ENCODE assay signal across 9 mouse cellular contexts in genomic region chr4:139086037-139086436, GRCm38 (mm10). TPM values are rescaled to one million over a fixed set of nuclear protein-coding genes. Genes with fewer than 3 reads are reported as not detected.
DNase-seq lines count a peak whose midpoint lies in the region; ATAC-seq and TF ChIP-seq lines count a peak whose summit lies in the region.
"Had no signal": no experiment of that assay in that cellular context is flagged by ENCODE, and none has a peak within 500 bp of the region (broad histone marks: within the 10 kb centered on the region; RNA-seq: fewer than 3 reads in every experiment).

No protein-coding gene starts in this region.

- ATAC-seq in activated CD4-positive, CD25-positive, alpha-beta regulatory T cell, adult 4 months: peak; percentile 36
- peak; percentile 72 for ATAC-seq in common myeloid progenitor, adult 5-6 weeks (replicated peaks; ENCODE audit: low read depth, poor library complexity, severe bottlenecking)
- 0 out of 2 replicates have a peak, but pooled peaks have one; percentile 29 for ATAC-seq in limb, embryonic 11.5 days (ENCODE audit: insufficient number of reproducible peaks, low FRiP score, low TSS enrichment, low read depth)
- peak; percentile 52; the same call in 1 of the 2 replicates for ATAC-seq in neural tube, embryonic 14.5 days (ENCODE audit: low read depth)
- 0 out of 2 replicates have a peak, but pooled peaks have one; percentile 20 for ATAC-seq in stomach, postnatal 0 days (ENCODE audit: low FRiP score, low TSS enrichment)

- H3K4me3 ChIP-seq in limb, embryonic 11.5 days (ENCODE audit: low read depth, low read length): no peak overlapping the region
- H3K4me3 ChIP-seq in neural tube, embryonic 14.5 days (ENCODE audit: low read depth, low read length): no peak overlapping the region
- no peak overlapping the region for H3K4me3 ChIP-seq in stomach, postnatal 0 days (ENCODE audit: low read depth, low read length)
- H3K4me3 ChIP-seq: erythroblast, embryonic 14.5 days had no signal

- H3K9me3 ChIP-seq in limb, embryonic 11.5 days (ENCODE audit: control insufficient read depth, low read length): no peaks in the 10 kb centered on the region
- H3K9me3 ChIP-seq in neural tube, embryonic 14.5 days (ENCODE audit: control insufficient read depth, low read length): no peaks in the 10 kb centered on the region
- H3K9me3 ChIP-seq in stomach, postnatal 0 days (ENCODE audit: control insufficient read depth, low read length): no peaks in the 10 kb centered on the region

- WGBS in limb, embryonic 11.5 days: 20% methylated on average over 5 of the region's 5 CpGs
- WGBS in neural tube, embryonic 14.5 days: 24% methylated on average over 5 of the region's 5 CpGs
- WGBS in stomach, postnatal 0 days: 13% methylated on average over 5 of the region's 5 CpGs

- no peaks in the 10 kb centered on the region; the same call in 1 of the 2 replicates for H3K36me3 ChIP-seq in limb, embryonic 11.5 days (ENCODE audit: control insufficient read depth, insufficient read depth, low read length)
- H3K36me3 ChIP-seq in neural tube, embryonic 14.5 days (ENCODE audit: control insufficient read depth, insufficient read depth, low read length): no peaks in the 10 kb centered on the region
- peaks cover 6% of the 10 kb centered on the region for H3K36me3 ChIP-seq in stomach, postnatal 0 days (ENCODE audit: control insufficient read depth, insufficient read depth, low read length)

- H3K4me2 ChIP-seq in limb, embryonic 11.5 days (ENCODE audit: low read depth, severe bottlenecking): no peak overlapping the region
- no peak overlapping the region for H3K4me2 ChIP-seq in neural tube, embryonic 14.5 days (ENCODE audit: low read depth, low read length)
- no peak overlapping the region for H3K4me2 ChIP-seq in stomach, postnatal 0 days (replicated peaks; ENCODE audit: low read depth)

- DNase-seq in A20 (ENCODE audit: low read depth, low spot score): peak; percentile 84
- DNase-seq in gastrocnemius, postnatal 14 days: peak; percentile 78
- peak; percentile 69 to 85 for DNase-seq in kidney, adult 8-10 months
- DNase-seq in limb, embryonic 11.5 days (ENCODE audit: low spot score): peak; percentile 94
- DNase-seq in stomach, postnatal 0 days (ENCODE audit: low spot score): peak; percentile 82

- intact Hi-C loops in gastrocnemius, postnatal 14 days (cut with DNase I; ENCODE audit: low total_unique reads): loop anchor here (5.0 to 10.0 kb wide), 3 partner anchors 99 to 249 kb away; no protein-coding TSS in a partner anchor

- H3K9ac ChIP-seq in limb, embryonic 11.5 days (ENCODE audit: low read length): no peak overlapping the region
- H3K9ac ChIP-seq in neural tube, embryonic 14.5 days (replicated peaks; ENCODE audit: low read depth, low read length): no peak overlapping the region
- no peak overlapping the region for H3K9ac ChIP-seq in stomach, postnatal 0 days (ENCODE audit: low read length)

- no peak overlapping the region for H3K27ac ChIP-seq in limb, embryonic 11.5 days (replicated peaks; ENCODE audit: low read depth, low read length)
- no peak overlapping the region for H3K27ac ChIP-seq in neural tube, embryonic 14.5 days (ENCODE audit: low read depth, low read length)
- H3K27ac ChIP-seq in stomach, postnatal 0 days (replicated peaks): no peak overlapping the region

- 0 out of 2 replicates have a peak, but pooled peaks cover 3% of the 10 kb centered on the region for H3K27me3 ChIP-seq in limb, embryonic 11.5 days (ENCODE audit: control insufficient read depth, insufficient read depth, low read length)
- H3K27me3 ChIP-seq in neural tube, embryonic 14.5 days (ENCODE audit: control insufficient read depth, insufficient read depth, low read length): no peaks in the 10 kb centered on the region
- no peaks in the 10 kb centered on the region for H3K27me3 ChIP-seq in stomach, postnatal 0 days (ENCODE audit: control insufficient read depth, insufficient read depth, low read length)

- no peak for TF ChIP-seq EP300 in stomach, postnatal 0 days (optimal IDR thresholded peaks at IDR 0.05)

- peaks cover 9% of the 10 kb centered on the region for H3K4me1 ChIP-seq in limb, embryonic 11.5 days (ENCODE audit: control insufficient read depth, insufficient read depth, low read length)
- peaks cover 20% of the 10 kb centered on the region for H3K4me1 ChIP-seq in neural tube, embryonic 14.5 days (ENCODE audit: control insufficient read depth, insufficient read depth, low read length)
- H3K4me1 ChIP-seq in stomach, postnatal 0 days (replicated peaks; ENCODE audit: control insufficient read depth, insufficient read depth): peaks cover 4% of the 10 kb centered on the region

- TF ChIP-seq CTCF in stomach, postnatal 0 days (IDR thresholded peaks at IDR 0.05; ENCODE audit: low read depth): peak; percentile 95

RNA-seq across cellular contexts. Expression of gene Nbl1, which starts 6.8 kb away (rescaled TPM):
- under 1 TPM in 1 of 2 experiments, not detected in 1; 0.27 TPM for polyA plus RNA-seq in activated CD4-positive, CD25-positive, alpha-beta regulatory T cell, adult 4 months (2017; shearing (Covaris generic))
- total RNA-seq in common myeloid progenitor, adult 5-6 weeks (2017): 1.2 TPM in 1 of 2 replicates, not detected in the other
- 10 to 100 TPM; 32.2 to 39.6 TPM for total RNA-seq in gastrocnemius, postnatal 14 days (2021)
- 51.8 and 53.8 TPM in 2 replicates for polyA plus RNA-seq in limb, embryonic 11.5 days (2014; fragmentation: Nextera tagmentation; extraction: Ambion mirVana)
- polyA plus RNA-seq in neural tube, embryonic 14.5 days (2014; fragmentation: Nextera tagmentation; extraction: Ambion mirVana): 26.3 and 55.9 TPM in 2 replicates
- 53.6 and 58.9 TPM in 2 replicates for polyA plus RNA-seq in stomach, postnatal 0 days (2015; fragmentation: Nextera tagmentation; extraction: Ambion mirVana)

RNA-seq across cellular contexts. Expression of gene Htr6, which starts 10.7 kb away (rescaled TPM):
- not detected for polyA plus RNA-seq in activated CD4-positive, CD25-positive, alpha-beta regulatory T cell, adult 4 months (2017; shearing (Covaris generic))
- not detected in 2 replicates for total RNA-seq in common myeloid progenitor, adult 5-6 weeks (2017)
- total RNA-seq in gastrocnemius, postnatal 14 days (2021): not detected
- 0.07 and 0.11 TPM in 2 replicates for polyA plus RNA-seq in limb, embryonic 11.5 days (2014; fragmentation: Nextera tagmentation; extraction: Ambion mirVana)
- 0.52 and 1.4 TPM in 2 replicates for polyA plus RNA-seq in neural tube, embryonic 14.5 days (2014; fragmentation: Nextera tagmentation; extraction: Ambion mirVana)
- 0.05 TPM in 1 of 2 replicates, not detected in the other for polyA plus RNA-seq in stomach, postnatal 0 days (2015; fragmentation: Nextera tagmentation; extraction: Ambion mirVana)
- polyA plus RNA-seq: erythroblast, embryonic 14.5 days had no signal

RNA-seq across cellular contexts. Expression of gene Minos1, which starts 44.9 kb away (rescaled TPM):
- polyA plus RNA-seq in activated CD4-positive, CD25-positive, alpha-beta regulatory T cell, adult 4 months (2017; shearing (Covaris generic)): 100 to 1,000 TPM; 358 to 400 TPM
- 118 and 161 TPM in 2 replicates for total RNA-seq in common myeloid progenitor, adult 5-6 weeks (2017)
- 100 to 1,000 TPM; 434 to 465 TPM for total RNA-seq in gastrocnemius, postnatal 14 days (2021)
- 404 and 456 TPM in 2 replicates for polyA plus RNA-seq in limb, embryonic 11.5 days (2014; fragmentation: Nextera tagmentation; extraction: Ambion mirVana)
- 415 and 417 TPM in 2 replicates for polyA plus RNA-seq in neural tube, embryonic 14.5 days (2014; fragmentation: Nextera tagmentation; extraction: Ambion mirVana)
- polyA plus RNA-seq in stomach, postnatal 0 days (2015; fragmentation: Nextera tagmentation; extraction: Ambion mirVana): 569 and 588 TPM in 2 replicates

Comparison
In these comparisons a context has a peak if more than half of its experiments do, and no peak if none do; other contexts are left out.
1. ATAC-seq: peak in every context shown above with its lines; median percentile 72 in common myeloid progenitor, adult 5-6 weeks; 52 in neural tube, embryonic 14.5 days; 36 in activated CD4-positive, CD25-positive, alpha-beta regulatory T cell, adult 4 months; 29 in limb, embryonic 11.5 days; 20 in stomach, postnatal 0 days.
2. RNA of gene Nbl1, which starts 6.8 kb away (polyA plus RNA-seq): 53.6 to 58.9 TPM in stomach, postnatal 0 days, 51.8 to 53.8 TPM in limb, embryonic 11.5 days and 26.3 to 55.9 TPM in neural tube, embryonic 14.5 days; 0.27 TPM in activated CD4-positive, CD25-positive, alpha-beta regulatory T cell, adult 4 months; every median in the first group is over 10 times any median in the second.
3. Peak in every context shown above with its lines, with median percentiles within 50 percentile points of each other: DNase-seq.